Mouse (Mus musculus): ENCODE measurements around the gene Amtn. TPM values are rescaled to one million over a fixed set of nuclear protein-coding genes. Genes with fewer than 3 reads are reported as not detected.
"Not testable (repeated sequence)": the region's sequence is repeated elsewhere in the genome, so short reads cannot be mapped to it uniquely, and the experiment has no call there.

Amtn gene
- not detected for total RNA-seq (2021)

GRCm38 (mm10) chr5:88375808-88376207 is at the start of gene Amtn:
Gene Amtn, plus strand, starts transcription at chr5:88376108.
- DNase-seq: no peak

GRCm38 (mm10) chr5:88348533-88348932 is 27.4 kb upstream of the Amtn start:
- DNase-seq: not testable (repeated sequence)

DNA sequence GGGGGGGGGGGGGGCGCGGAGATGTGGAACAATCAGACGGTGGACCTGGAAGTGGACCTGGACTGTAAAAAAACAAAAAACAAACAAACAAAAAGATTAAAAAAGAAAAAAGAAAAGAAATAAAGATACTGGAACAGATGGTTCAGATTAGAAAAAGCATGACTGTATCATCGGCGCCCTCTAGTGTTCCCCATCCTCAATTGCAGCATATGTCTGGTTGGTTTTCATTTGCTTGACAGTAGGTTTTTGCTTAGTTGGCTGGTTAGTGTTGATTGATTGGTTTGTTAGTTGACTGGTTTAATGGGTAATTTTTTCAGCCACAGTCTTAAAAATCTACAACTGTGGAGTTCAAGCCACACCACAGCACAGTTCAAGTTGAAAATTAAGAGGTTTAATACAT is 11.1 kb upstream of the Amtn start:
- DNase-seq: peak; percentile 6 to 10

- no peak for DNase-seq
Measured at GRCm38 (mm10) chr5:88366886-88367285, 9.0 kb upstream of the Amtn start.

DNA sequence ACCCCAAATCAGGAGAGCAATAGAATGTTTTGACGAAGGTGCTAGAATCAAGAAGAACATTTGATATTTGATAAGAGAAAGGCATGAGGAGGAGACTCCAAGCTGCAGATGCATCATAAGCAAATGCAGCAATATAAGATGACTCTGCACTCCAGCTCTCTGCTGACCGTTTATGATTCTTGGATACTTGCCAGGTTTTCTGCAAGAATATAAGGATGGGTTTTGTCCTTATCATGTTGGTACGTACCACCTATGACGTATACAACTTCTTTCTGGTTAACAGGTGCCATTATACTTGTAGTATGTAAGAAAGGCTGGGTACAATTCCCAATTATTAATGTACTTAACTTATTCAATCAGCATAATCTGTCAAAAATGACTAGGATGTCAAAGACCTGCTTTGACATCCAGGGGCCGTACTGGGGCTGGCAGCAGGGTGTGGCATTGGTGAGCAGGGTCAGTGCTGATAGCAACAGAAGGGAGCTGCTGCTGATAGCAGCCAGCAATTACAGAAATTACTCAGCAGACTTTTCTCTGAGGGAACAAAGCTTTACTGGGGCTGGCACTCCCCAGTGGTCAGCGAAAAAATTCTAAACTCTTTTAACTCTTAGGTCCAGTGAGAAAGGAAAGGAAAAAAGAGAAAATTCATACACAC is 5.2 kb upstream of the Amtn start:
- no peak for DNase-seq

- no peak for DNase-seq
Measured at GRCm38 (mm10) chr5:88372563-88372962, 3.3 kb upstream of the Amtn start.

DNA sequence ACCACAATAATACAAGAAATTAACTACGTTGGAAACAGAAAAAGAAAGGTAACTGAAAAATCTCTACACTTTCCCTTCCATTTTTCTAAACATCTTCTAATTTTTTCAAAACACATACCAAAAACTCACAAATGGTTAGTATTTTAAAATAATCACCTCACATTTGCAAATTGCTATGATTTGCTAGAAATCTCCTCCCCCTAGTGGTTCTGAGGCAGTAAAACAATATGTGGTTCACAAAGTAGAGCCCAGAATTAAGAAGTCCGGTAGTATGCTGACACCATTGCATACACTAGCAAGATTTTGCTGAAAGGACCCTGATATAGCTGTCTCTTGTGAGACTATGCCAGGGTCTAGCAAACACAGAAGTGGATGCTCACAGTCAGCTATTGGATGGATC is 16.1 kb downstream of the Amtn start:
- DNase-seq: not testable (repeated sequence)

- DNase-seq: no peak
Measured at GRCm38 (mm10) chr5:88398581-88398980, 22.7 kb downstream of the Amtn start.

DNA sequence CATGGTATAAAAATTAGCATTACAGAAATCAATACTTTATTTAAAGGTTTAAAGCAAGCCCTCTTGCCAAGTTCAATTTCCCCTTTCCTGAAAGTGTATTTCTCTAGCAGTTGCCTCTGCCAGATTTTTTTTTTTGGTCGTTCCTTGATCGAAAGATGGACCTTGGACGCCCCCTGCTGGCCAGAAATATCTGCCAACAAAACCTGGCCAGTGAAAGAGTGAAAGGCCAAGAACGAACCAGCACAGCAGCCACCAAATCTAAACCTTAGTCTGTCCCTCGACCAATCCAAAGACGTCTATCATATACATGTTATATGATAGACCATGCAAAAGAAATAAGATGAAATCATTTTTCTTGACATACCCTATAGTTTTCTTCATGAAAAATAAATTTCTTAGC is 23.9 kb downstream of the Amtn start:
- DNase-seq: peak; percentile 57 to 70

- no peak for DNase-seq
Measured at GRCm38 (mm10) chr5:88401464-88401863, 25.6 kb downstream of the Amtn start.

- no peak for DNase-seq
Measured at GRCm38 (mm10) chr5:88420319-88421065, 44.6 kb downstream of the Amtn start.

GRCm38 (mm10) chr5:88424892-88425291 is 49.0 kb downstream of the Amtn start:
- DNase-seq: not testable (repeated sequence)

DNA sequence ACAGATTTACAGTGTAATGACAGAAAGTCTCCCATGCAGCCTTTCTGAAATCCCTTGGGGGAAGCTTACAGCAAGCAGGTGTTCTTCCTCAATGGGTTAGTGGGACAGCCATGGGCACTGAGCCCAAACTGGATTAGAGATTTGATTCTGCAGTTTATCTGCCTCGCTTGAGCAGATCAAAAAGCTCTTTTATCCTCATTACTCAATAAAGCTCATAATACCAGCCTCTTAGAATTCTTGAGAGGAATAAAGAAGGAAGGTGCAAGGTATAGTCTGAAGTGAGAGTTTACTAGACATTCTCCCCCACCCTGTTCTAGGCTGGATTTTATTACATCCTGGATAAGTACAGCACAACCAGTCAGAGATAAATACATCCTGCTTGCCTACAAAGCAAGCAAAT is 50.8 kb downstream of the Amtn start:
- DNase-seq: no peak

Other genes starting within 250 kb of the Amtn start
- gene Gm11115, start 222.0 kb upstream of the Amtn start, total RNA-seq (2021): not detected
- gene Gm7714, start 107.2 kb upstream of the Amtn start, total RNA-seq (2021): not detected
- gene Prol1, start 58.8 kb upstream of the Amtn start, total RNA-seq (2021): not detected
- gene Ambn, start 79.9 kb downstream of the Amtn start, total RNA-seq (2021): not detected
- not detected for gene Enam, start 111.9 kb downstream of the Amtn start, total RNA-seq (2021)
- gene Jchain, start 151.8 kb downstream of the Amtn start, total RNA-seq (2021): under 1 TPM; 0.20 to 0.22 TPM
- gene Utp3, start 178.4 kb downstream of the Amtn start, total RNA-seq (2021): 10 to 100 TPM; 27.5 to 28.0 TPM
- gene Rufy3, start 188.9 kb downstream of the Amtn start, total RNA-seq (2021): 100 to 1,000 TPM; 174 to 178 TPM

Measured in layer of hippocampus, postnatal 36 days (tissue).